Mouse (Mus musculus): ENCODE measurements around the gene Ramp2.

Gene Ramp2

GRCm38 (mm10) chr11:101235429-101235828, 10.4 kb upstream of the Ramp2 start:
- DNase-seq (ENCODE audit: low spot score in 2 of 2), result no peak

GRCm38 (mm10) chr11:101236782-101237181, 9.0 kb upstream of the Ramp2 start:
- DNase-seq (ENCODE audit: low spot score in 2 of 2), result no peak

GRCm38 (mm10) chr11:101238071-101238647, 7.7 kb upstream of the Ramp2 start:
- no peak for DNase-seq (ENCODE audit: low spot score in 2 of 2)

GRCm38 (mm10) chr11:101245071-101245470, 757 bp upstream of the Ramp2 start:
- DNase-seq (ENCODE audit: low spot score in 2 of 2), result no peak

DNA sequence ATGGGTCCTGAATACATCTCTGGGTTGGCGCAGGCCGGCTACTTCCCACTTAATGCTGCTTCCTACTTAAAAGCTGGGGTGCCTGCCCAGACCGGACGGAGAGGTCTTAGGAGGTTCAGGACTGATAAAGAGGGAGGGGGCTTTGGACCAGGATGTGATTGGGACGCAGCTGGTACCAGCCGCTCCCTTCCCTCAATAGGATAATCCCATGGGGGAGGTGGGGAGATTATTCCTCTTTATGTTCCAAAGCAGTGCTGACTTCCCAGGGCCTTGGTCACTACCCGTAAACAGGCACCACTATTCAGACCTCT, 829 bp downstream of the Ramp2 start:
- no peak for DNase-seq (ENCODE audit: low spot score in 2 of 2)

DNA sequence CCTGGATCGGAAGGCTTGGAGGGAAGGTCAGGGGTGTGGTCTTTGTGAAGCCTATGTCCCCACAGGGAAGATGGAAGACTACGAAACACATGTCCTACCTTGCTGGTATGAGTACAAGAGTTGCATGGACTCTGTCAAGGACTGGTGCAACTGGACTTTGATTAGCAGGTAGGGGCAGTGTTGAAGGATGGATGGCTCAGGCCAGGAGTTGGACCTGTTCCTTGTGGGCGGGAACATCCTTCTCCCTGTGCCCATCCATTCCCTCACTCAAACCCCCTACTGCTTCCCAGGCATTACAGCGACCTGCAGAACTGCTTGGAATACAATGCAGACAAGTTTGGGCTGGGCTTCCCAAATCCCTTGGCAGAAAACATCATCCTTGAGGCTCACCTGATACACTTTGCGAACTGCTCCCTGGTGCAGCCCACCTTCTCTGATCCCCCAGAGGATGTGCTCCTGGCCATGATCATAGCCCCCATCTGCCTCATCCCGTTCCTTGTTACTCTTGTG, 1.7 kb downstream of the Ramp2 start:
- no peak for DNase-seq (ENCODE audit: low spot score in 2 of 2)

DNA sequence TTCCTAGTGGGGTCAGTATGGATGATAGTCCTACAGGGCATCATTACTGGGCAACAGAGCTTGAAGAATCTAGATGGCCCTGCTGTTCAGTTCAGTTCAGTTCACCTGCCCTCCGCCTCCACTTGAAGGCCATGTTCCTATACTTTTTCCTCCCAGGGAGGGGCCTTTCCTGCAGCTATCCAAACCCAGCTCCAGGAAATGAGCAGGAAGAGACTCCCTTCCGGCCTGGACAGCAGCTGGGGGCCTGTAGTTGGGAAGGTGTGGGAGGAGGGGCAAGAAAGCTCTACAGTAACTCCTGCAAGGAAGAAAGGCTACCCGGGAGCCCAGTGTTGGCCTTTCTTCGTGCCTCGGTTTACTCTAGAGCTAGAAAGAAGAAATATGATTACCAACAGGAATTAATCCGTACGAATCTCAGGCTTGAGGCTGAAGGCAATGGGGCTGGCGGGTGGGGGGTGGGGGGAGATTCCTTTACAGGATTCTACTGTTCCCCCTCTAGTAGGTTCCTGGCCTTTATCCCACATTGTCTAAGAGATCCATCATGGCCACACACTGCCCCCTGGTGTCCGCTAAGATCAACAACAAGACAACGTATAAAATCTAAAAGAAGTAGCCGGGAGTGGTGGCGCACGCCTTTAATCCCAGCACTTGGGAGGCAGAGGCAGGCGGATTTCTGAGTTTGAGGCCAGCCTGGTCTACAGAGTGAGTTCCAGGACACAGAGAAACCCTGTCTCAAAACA, 2.6 kb downstream of the Ramp2 start:
- peak in 1 of 2 experiments; percentile 49 for DNase-seq (ENCODE audit: low spot score in 2 of 2)

GRCm38 (mm10) chr11:101251031-101251430, 5.2 kb downstream of the Ramp2 start:
- DNase-seq (ENCODE audit: low spot score in 2 of 2), result no peak

DNA sequence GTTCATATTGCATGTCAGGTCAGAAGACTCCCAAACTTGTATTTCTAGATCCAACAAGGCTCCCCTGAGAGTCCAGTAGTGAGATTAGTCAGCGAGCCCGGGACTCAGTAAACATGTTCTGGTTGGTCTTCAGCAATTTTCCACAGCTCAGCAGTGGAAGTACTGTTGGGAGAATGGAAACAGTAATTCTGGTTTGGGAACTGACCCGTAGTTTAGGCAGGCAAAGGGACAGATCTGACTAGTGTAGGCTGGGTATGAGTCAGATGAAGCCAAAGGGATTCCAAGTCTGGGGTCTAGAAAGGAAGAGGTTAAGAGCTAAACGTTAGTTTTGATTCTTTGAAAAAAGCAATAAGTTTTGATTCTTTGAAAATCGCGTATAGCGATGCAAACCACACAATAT, 7.1 kb downstream of the Ramp2 start:
- no peak for DNase-seq (ENCODE audit: low spot score in 2 of 2)

DNA sequence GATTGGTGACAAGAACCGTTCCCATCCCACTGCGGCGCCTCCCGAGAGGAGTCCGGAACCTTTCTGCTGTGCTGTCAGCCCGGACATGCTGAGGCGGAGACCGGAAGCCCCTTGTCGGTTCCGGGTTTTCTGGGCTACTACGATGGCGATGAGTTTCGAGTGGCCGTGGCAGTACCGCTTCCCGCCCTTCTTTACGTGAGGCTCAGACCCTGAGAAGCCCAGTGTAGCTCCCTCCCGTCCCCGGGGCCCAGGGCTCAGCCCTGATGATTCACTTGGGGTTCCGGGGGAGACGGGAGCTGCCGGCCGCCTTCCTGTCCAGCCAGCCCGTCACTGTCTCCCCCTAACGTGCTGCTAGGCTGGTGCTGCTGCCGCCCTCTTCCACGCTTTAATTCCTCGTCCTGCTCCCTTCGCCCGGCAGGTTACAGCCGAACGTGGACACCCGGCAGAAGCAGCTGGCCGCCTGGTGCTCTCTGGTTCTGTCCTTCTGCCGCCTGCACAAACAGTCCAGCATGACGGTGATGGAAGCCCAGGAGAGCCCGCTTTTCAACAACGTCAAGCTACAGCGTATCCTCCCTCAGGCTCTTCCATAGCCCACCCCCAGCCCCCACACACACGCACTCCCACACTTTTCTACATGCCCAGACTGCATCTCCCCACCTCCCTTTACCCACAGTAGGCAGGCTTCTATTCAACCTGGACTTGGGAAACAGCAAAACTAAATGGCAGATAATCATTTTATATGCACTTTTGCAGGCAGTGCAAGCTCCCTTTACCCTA, 8.0 kb downstream of the Ramp2 start, which contains the start of gene Vps25:
Gene Vps25 (plus strand): TSS at position 95 of the 777 bp plus-strand sequence.
- peak; percentile 67 to 81 for DNase-seq (ENCODE audit: low spot score in 2 of 2)

DNA sequence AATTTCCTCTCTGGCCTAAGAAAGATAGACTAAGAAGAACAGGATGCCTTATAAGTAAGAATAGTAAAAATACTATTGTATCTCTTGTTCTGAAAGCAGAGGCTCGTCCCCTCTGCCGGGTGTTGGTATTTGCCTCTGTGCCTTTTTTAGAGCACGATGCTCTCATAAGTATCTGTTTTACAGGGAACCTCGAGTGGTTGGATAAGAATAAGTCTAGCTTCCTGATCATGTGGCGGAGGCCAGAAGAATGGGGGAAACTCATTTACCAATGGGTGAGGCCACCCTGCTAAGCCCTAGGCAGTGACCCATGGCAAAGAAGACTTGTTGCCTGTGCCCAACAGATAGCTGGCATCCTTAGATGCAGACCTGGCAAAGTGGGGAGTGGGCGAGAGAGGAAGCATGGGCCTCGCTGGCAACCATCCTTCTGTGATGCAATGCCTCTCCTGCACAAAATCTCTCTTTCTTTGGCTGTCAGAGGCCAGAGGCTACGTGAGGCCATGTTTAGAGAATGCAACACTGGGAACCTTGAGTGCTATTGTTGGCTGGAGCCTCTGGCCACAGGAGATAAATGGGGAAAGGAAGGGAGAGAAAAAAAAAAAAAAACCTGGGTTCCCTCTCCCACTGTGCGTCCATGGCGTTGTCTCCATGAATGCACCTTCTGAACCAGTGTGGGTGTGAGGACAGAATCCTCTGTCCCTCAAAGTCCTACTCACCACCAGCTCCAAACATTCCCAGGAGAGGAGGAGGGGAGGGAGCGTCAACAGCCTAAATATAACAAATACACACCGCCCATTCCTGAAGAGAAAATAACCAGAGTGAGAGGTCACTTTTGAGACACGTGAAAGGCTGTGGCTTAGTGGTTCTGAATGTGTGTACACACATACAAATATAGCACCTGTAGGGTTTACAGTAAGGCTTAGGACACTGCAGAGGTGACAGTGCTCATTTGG, 10.3 kb downstream of the Ramp2 start:
- no peak for DNase-seq (ENCODE audit: low spot score in 2 of 2)

GRCm38 (mm10) chr11:101259261-101259712, 13.5 kb downstream of the Ramp2 start:
- no peak for DNase-seq (ENCODE audit: low spot score in 2 of 2)

- peak in 1 of 2 experiments; percentile 39 for DNase-seq (ENCODE audit: low spot score in 2 of 2)
Observed at GRCm38 (mm10) chr11:101259948-101260825, 14.4 kb downstream of the Ramp2 start, which contains the start of gene Wnk4. Wnk4 (plus strand) TSS chr11:101260567.

GRCm38 (mm10) chr11:101260826-101261380, 15.1 kb downstream of the Ramp2 start:
- DNase-seq (ENCODE audit: low spot score in 2 of 2), result no peak

GRCm38 (mm10) chr11:101262272-101262967, 16.6 kb downstream of the Ramp2 start:
- no peak for DNase-seq (ENCODE audit: low spot score in 2 of 2)

DNA sequence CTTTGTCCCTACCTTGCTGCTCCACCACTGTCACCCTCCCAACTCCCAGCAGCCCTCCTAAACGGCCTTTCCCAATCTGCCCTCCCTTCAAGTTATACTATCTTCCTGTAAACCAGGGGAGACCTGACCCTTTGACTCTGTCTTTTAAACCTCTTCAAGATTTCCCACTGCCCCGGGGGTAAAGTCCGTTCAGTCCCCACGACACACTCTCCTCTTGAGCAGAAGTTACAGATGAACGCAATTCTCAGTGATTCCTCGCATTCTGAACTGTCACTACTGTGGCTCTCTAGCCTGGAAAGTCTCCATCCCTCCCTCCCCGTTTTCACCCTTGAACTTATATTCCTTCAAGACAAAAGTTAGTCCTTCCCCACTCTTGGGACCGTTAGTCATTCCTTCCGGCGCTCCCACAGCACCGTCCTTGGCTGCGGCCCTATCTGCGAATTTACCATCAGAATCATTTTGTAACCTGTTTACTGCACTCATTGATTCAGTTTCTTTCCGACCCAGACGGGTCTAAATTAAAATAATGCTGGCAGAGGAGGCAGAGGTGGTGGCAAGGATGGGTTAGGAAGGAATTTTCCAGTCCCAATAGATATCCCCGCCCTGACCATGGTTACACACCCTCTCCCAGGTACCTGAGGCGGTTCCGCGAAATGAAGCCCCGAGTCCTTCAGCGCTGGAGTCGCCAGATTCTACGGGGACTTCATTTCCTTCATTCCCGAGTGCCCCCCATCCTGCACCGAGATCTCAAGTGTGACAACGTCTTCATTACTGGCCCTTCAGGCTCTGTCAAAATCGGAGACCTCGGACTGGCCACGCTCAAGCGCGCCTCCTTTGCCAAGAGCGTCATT, 17.5 kb downstream of the Ramp2 start:
- DNase-seq (ENCODE audit: low spot score in 2 of 2), result no peak

GRCm38 (mm10) chr11:101263989-101264280, 18.1 kb downstream of the Ramp2 start:
- no peak for DNase-seq (ENCODE audit: low spot score in 2 of 2)

- DNase-seq (ENCODE audit: low spot score in 2 of 2), result no peak
Observed at GRCm38 (mm10) chr11:101264954-101265471, 19.2 kb downstream of the Ramp2 start.
